Mouse (Mus musculus) limb, embryonic 14.5 days (tissue): ENCODE results near the gene Rptor. TPM values are rescaled to one million over a fixed set of nuclear protein-coding genes. Genes with fewer than 3 reads are reported as not detected.
A peak's percentile ranks its signal among the peaks of the same experiment; 100 is the strongest.

Source experiments
- ATAC-seq: fragments of 200-750 bp; cut with Nextera tagmentation; 2 replicates; pipeline ENCODE4 v1.8.0; 2017; ENCODE audit warnings: low read depth, moderate number of reproducible peaks, moderate TSS enrichment; ENCODE audit not compliant: low FRiP score
- DNase-seq: peaks from one replicate; pipeline ENCODE4 v3.0.0-alpha.2; 2015; ENCODE audit warnings: low spot score
- H3K27ac ChIP-seq: fragments of 300-500 bp; sonication (generic); replicated peaks from 2 replicates; pipeline ENCODE4 v1.5.1; 2014; ENCODE audit warnings: low read depth, mild to moderate bottlenecking, low read length, moderate library complexity, mixed read lengths
- H3K27me3 ChIP-seq: fragments of 300-500 bp; sonication (generic); 2 replicates; pipeline ENCODE4 v1.6.1; 2014; ENCODE audit warnings: low read length, mixed read lengths; ENCODE audit not compliant: control insufficient read depth, insufficient read depth
- H3K36me3 ChIP-seq: fragments of 300-500 bp; sonication (generic); 2 replicates; pipeline ENCODE4 v1.6.1; 2014; ENCODE audit warnings: mild to moderate bottlenecking, low read length, moderate library complexity, mixed read lengths; ENCODE audit not compliant: control insufficient read depth, insufficient read depth
- H3K4me1 ChIP-seq: fragments of 300-500 bp; sonication (generic); 2 replicates; pipeline ENCODE4 v1.6.1; 2014; ENCODE audit warnings: antibody characterized with exemption, low read length, mixed read lengths; ENCODE audit not compliant: control insufficient read depth, insufficient read depth
- H3K4me2 ChIP-seq: fragments of 300-500 bp; sonication (generic); replicated peaks from 2 replicates; pipeline ENCODE4 v1.6.1; 2014; ENCODE audit warnings: low read depth, mild to moderate bottlenecking, low read length, moderate library complexity; ENCODE audit not compliant: severe bottlenecking
- H3K4me3 ChIP-seq: fragments of 300-500 bp; sonication (generic); replicated peaks from 2 replicates; pipeline ENCODE4 v1.5.1; 2014; ENCODE audit warnings: low read length
- H3K9ac ChIP-seq: fragments of 300-500 bp; sonication (generic); 2 replicates; pipeline ENCODE4 v1.6.1; 2014; ENCODE audit warnings: mild to moderate bottlenecking, low read depth, low read length, moderate library complexity; ENCODE audit not compliant: severe bottlenecking
- H3K9me3 ChIP-seq: fragments of 300-500 bp; sonication (generic); 2 replicates; pipeline ENCODE4 v1.6.1; 2016; ENCODE audit warnings: low read length; ENCODE audit not compliant: control insufficient read depth
- POLR2A ChIP-seq: fragments of 200-500 bp; IDR thresholded peaks from 2 replicates; pipeline ENCODE4 v1.8.0; 2012; ENCODE audit warnings: inconsistent platforms, mild to moderate bottlenecking, moderate library complexity, borderline replicate concordance; ENCODE audit not compliant: insufficient read depth, insufficient read length; ENCODE audit errors: extremely low read depth
- WGBS: fragments of 180-500 bp; shearing (Covaris S2); extraction: QIAGEN DNeasy Blood & Tissue Kit; methylation state at CpG from one replicate; pipeline ENCODE4 v1.1.7; 2014; 5-methylcytosine and 5-hydroxymethylcytosine counted together
- polyA plus RNA-seq, 2 experiments: library from polyadenylated mRNA; depleted of rRNA in 1 of 2; stranded (reverse) in 1 of 2; unstranded in 1 of 2; fragments of >200 nt; fragmentation: Nextera tagmentation in 1 of 2; extraction: Ambion mirVana in 1 of 2; gene quantifications; 2 replicates each; pipeline versions ENCODE4 v1.2.1 to v1.2.3; 2012 to 2014

Rptor gene
- polyA plus RNA-seq, 2 experiments = 13.7 to 24.3 TPM

DNA sequence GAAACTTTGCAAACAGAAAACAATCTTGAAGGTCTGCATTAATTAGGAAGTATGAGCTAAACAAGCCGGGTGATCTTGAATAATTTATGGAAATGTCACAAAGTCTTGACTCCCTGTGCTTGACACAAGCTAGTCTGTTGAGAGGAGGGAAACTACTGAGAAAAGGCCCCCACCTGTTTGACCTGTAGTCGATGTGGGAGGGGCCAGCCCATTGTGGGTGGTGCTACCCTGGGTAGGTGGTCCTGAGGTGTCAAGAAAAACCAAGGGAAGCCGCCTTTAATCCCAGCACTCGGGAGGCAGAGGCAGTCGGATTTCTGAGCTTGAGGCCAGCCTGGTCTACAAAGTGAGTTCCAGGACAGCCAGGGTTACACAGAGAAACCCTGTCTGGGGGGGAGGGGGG is 36.5 kb upstream of the Rptor start:
- Histone ChIP-seq H3K36me3 (no peaks in the 10 kb centered on the region), H3K9ac (no peak overlapping the region), H3K4me1 (no peaks in the 10 kb centered on the region), H3K9me3 (no peaks in the 10 kb centered on the region), H3K4me3 (no peak overlapping the region), H3K27me3 (peaks cover 12% of the 10 kb centered on the region; the same call in 1 of the 2 replicates), H3K4me2 (no peak overlapping the region), H3K27ac (no peak overlapping the region)
- WGBS = 60% methylated on average over 5 of the region's 5 CpGs
- TF ChIP-seq POLR2A = no peak
- no peak for ATAC-seq
- DNase-seq = no peak

DNA sequence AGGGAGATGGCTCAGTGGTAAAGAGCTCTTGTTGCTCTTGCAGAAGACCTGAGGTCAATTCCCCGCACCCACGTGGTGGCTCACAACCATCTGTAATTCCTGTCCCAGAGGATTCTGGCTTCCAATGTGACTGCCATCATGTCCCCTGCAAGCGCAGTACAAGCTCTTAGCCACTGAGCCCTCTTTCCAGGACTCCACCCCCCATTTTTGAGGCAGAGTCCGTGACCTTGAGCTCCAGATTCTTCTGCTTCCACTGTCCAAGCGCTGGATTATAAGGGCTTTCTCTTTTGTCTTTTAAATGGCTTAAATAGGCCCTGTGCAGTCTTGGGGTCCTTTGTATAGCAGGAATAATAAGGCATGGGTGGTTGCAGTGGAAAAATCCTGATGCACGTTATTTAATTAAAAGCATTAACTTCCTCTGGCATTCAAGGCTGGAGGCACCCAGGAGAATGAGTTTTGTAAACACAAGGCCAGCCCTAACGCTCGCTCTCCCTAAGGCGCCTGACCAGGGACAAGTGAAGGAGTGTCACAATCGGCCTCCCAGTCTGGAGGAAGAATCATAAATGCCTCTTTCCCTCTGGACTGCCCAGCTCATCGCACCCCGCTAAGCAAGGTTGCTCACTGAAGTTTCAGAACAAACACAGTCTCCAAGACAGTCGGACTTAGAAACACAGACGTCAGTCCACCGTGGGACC is 30.2 kb upstream of the Rptor start:
- H3K36me3 ChIP-seq = no peaks in the 10 kb centered on the region
- no peak for TF ChIP-seq POLR2A
- H3K9me3 ChIP-seq = no peaks in the 10 kb centered on the region
- no peak overlapping the region for H3K4me2 ChIP-seq
- H3K4me3 ChIP-seq = no peak overlapping the region
- peaks cover 8% of the 10 kb centered on the region for H3K4me1 ChIP-seq
- 65% methylated on average over 15 of the region's 15 CpGs for WGBS
- H3K27ac ChIP-seq = no peak overlapping the region
- DNase-seq (no peak), ATAC-seq (no peak)
- no peak overlapping the region for H3K9ac ChIP-seq
- H3K27me3 ChIP-seq = no peaks in the 10 kb centered on the region

DNA sequence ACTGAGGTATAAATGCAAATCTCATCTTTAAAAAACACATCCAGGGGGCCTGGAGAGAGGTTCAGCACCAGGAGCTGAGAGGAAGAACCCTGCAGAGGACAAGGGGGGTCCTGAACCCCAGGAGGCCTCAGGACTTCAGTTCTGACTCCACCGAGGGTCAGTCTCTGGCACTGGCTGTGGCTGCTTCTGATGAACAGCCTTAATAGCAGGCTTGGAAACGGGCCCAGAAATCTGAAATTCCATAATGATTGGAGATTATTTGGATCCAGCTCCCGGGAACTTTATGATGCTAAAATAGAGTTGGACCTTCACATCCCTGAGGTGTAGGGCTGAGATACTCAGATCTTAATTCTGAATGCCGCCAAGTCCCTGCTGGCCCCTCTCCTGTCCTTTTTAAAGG is 25.9 kb upstream of the Rptor start:
- WGBS = 10% methylated on average over 4 of the region's 4 CpGs
- peak; percentile 46 for DNase-seq

DNA sequence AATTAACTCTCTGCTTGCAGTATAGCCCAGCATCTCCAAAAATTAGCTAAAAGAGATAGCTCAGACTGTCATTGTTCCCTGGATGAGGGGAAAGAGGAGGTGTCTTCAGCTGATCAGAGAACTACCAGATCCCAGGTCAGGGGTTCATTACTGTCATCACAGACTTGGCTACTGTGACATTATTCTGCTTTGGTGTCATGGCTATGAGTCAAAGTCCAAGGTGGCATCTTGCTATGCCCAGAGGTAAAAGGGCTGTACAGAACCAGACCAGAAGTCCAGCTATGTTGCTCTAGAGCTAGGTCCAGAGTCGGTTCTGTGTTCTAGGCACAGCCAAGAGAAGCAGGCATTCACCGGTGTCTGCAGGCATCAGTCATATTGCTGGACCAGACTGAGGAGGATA is 25.0 kb upstream of the Rptor start:
- no peak for ATAC-seq
- Histone ChIP-seq H3K27me3 (no peaks in the 10 kb centered on the region), H3K36me3 (no peaks in the 10 kb centered on the region), H3K27ac (no peak overlapping the region), H3K9ac (no peak overlapping the region), H3K4me2 (no peak overlapping the region), H3K4me1 (peaks cover 8% of the 10 kb centered on the region), H3K4me3 (no peak overlapping the region), H3K9me3 (no peaks in the 10 kb centered on the region)
- no peak for TF ChIP-seq POLR2A
- no peak for DNase-seq
- WGBS = 86% methylated on average over 2 of the region's 2 CpGs

More for the DNA sequence above, 25.9 kb upstream of the Rptor start:
- Histone ChIP-seq H3K4me3 (no peak overlapping the region), H3K9me3 (no peaks in the 10 kb centered on the region), H3K27ac (no peak overlapping the region), H3K9ac (no peak overlapping the region), H3K27me3 (no peaks in the 10 kb centered on the region), H3K4me1 (peaks cover 8% of the 10 kb centered on the region), H3K36me3 (no peaks in the 10 kb centered on the region), H3K4me2 (no peak overlapping the region)
- no peak for TF ChIP-seq POLR2A
- ATAC-seq = no peak

DNA sequence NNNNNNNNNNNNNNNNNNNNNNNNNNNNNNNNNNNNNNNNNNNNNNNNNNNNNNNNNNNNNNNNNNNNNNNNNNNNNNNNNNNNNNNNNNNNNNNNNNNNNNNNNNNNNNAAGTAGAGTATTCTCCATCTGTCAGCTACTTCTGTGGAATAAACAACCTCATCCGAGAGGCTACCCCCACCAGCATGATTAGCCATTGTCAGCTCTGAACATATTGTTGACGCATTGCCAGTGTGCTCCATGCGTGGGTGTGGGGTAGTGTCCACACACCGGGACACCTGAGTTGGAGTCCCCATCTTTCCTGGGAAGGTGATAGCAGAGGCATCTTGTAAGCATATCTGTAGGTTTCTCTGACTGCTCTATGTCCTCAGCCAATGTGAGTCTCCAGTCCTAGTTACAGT is 16.2 kb upstream of the Rptor start:
- no peak for TF ChIP-seq POLR2A
- Histone ChIP-seq H3K27me3 (no peaks in the 10 kb centered on the region), H3K9ac (no peak overlapping the region), H3K4me2 (no peak overlapping the region), H3K27ac (no peak overlapping the region), H3K36me3 (no peaks in the 10 kb centered on the region), H3K4me1 (no peaks in the 10 kb centered on the region), H3K9me3 (no peaks in the 10 kb centered on the region), H3K4me3 (no peak overlapping the region)
- WGBS = 84% methylated on average over 4 of the region's 4 CpGs
- ATAC-seq (no peak), DNase-seq (no peak)

DNA sequence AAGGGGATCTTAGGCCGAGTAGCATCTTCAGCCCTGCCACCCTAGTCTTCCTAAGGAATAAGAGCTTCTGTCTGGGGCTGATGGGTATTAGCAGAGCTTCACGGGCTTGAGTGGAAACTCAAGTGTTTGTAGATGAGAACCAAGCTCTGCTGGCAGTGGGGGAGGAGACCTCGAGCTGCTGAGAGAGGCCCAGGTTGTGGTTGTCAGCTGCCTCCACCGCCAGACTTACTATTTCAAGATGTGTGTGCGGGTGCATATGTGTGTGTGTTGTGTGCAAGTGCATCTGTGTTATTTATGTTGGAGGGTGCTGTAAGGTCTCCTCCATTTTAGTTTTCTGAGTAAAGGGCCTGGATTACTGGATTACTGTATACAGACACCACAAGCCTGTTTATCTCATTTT is 15.6 kb upstream of the Rptor start:
- ATAC-seq = no peak
- no peak for TF ChIP-seq POLR2A
- Histone ChIP-seq H3K27ac (no peak overlapping the region), H3K4me3 (no peak overlapping the region), H3K27me3 (no peaks in the 10 kb centered on the region), H3K36me3 (no peaks in the 10 kb centered on the region), H3K4me2 (no peak overlapping the region), H3K4me1 (no peaks in the 10 kb centered on the region), H3K9ac (no peak overlapping the region), H3K9me3 (no peaks in the 10 kb centered on the region)
- no peak for DNase-seq
- WGBS = 44% methylated on average over 5 of the region's 5 CpGs
